5 mouse cellular contexts compared by ENCODE assay signal in genomic region chr1:153410915-153411314, GRCm38 (mm10). TPM values are rescaled to one million over a fixed set of nuclear protein-coding genes. Genes with fewer than 3 reads are reported as not detected.
ATAC-seq and TF ChIP-seq lines count a peak whose summit lies in the region.
"Not testable (repeated sequence)": the region's sequence is repeated elsewhere in the genome, so short reads cannot be mapped to it uniquely, and the experiment has no call there.

No protein-coding gene starts in this region.

- no CpG with 5 or more reads among the region's 4 CpGs for WGBS in macrophage (ENCODE audit: missing documents)

- H3K4me3 ChIP-seq in bone marrow macrophage, adult 2 months (ENCODE audit: insufficient read depth, low read length); macrophage (ENCODE audit: inconsistent target): not testable (repeated sequence)

- not testable (repeated sequence) for TF ChIP-seq CTCF in bone marrow macrophage, adult 2 months (IDR thresholded peaks at IDR 0.05; ENCODE audit: low read depth, low read length)

- H3K27ac ChIP-seq in bone marrow macrophage, adult 2 months (ENCODE audit: insufficient read depth, low read depth, low read length), result peak overlapping the region; percentile 36; the same call in 1 of the 2 replicates
- peak overlapping the region; percentile 28; the same call in 1 of the 2 replicates for H3K27ac ChIP-seq in macrophage

- not testable (repeated sequence) for H3K36me3 ChIP-seq in macrophage (ENCODE audit: inconsistent target)

- ATAC-seq in granulocyte monocyte progenitor cell, adult 5-6 weeks (replicated peaks; ENCODE audit: poor library complexity, severe bottlenecking), result peak; percentile 73
- peak; percentile 64 for ATAC-seq in megakaryocyte progenitor cell, adult 5-6 weeks (replicated peaks; ENCODE audit: poor library complexity)
- peak; percentile 48 for ATAC-seq in neutrophil, adult 5-6 weeks (ENCODE audit: extremely low read depth, insufficient number of reproducible peaks, low FRiP score, poor library complexity, severe bottlenecking)

- not testable (repeated sequence) for TF ChIP-seq POLR2A in bone marrow macrophage, adult 2 months (IDR thresholded peaks at IDR 0.05; ENCODE audit: borderline replicate concordance, low read depth, low read length)

- peaks cover 25% of the 10 kb centered on the region for H3K79me2 ChIP-seq in macrophage (ENCODE audit: inconsistent target)

- H3K4me1 ChIP-seq in bone marrow macrophage, adult 2 months (ENCODE audit: control insufficient read depth, insufficient read depth, low read length), result peaks cover 15% of the 10 kb centered on the region

RNA-seq across cellular contexts. Expression of gene Shcbp1l, which starts 14.0 kb away (rescaled TPM):
- 0.84 and 2.0 TPM in 2 replicates for polyA plus RNA-seq in bone marrow macrophage, adult 2 months (2012; ENCODE audit: insufficient read depth, insufficient read length, missing spikeins)
- 1.2 and 3.9 TPM in 2 replicates for total RNA-seq in granulocyte monocyte progenitor cell, adult 5-6 weeks (2014; fragmentation: Nextera tagmentation)
- total RNA-seq in granulocyte monocyte progenitor cell, adult 5-6 weeks (2017), result 0.36 and 0.99 TPM in 2 replicates
- total RNA-seq in macrophage (2018; cell fraction: chromatin; rRNA removed), result 10 to 100 TPM in 7 of 26 experiments, 1 to 10 TPM in 19; 1.8 to 15.2 (median 6.8) TPM
- 1 to 10 TPM in 5 of 26 experiments, under 1 TPM in 21; 0.37 to 1.5 (median 0.58) TPM for total RNA-seq in macrophage (2018; cell fraction: cytosol; rRNA removed)
- total RNA-seq in macrophage (2018; cell fraction: nucleus; rRNA removed), result 10 to 100 TPM in 9 of 26 experiments, 1 to 10 TPM in 17; 1.7 to 22.4 (median 6.6) TPM
- polyA plus RNA-seq in macrophage (2018), result 0.53 to 1.9 TPM (median 0.63 TPM) in 3 replicates
- total RNA-seq in megakaryocyte progenitor cell, adult 5-6 weeks (2015), result 0.71 and 0.94 TPM in 2 replicates
- 0.46 and 1.1 TPM in 2 replicates for total RNA-seq in megakaryocyte progenitor cell, adult 5-6 weeks (2017)
- total RNA-seq in neutrophil, adult 5-6 weeks (2017), result 5.5 and 6.1 TPM in 2 replicates
